In genomic region chr2:31164841-31165455, GRCm38 (mm10) we compare ENCODE assay signal across 8 mouse cellular contexts. TPM values are rescaled to one million over a fixed set of nuclear protein-coding genes. Genes with fewer than 3 reads are reported as not detected.
DNase-seq lines count a peak whose midpoint lies in the region; ATAC-seq and TF ChIP-seq lines count a peak whose summit lies in the region.

No protein-coding gene starts in this region.

- H3K27me3 ChIP-seq in heart, adult 2 months (ENCODE audit: control insufficient read depth, insufficient read depth, low read length): no peaks in the 10 kb centered on the region
- H3K27me3 ChIP-seq in kidney, embryonic 16.5 days (ENCODE audit: insufficient read depth, low read length): no peaks in the 10 kb centered on the region
- no peaks in the 10 kb centered on the region for H3K27me3 ChIP-seq in forebrain, embryonic 15.5 days

- no peak for TF ChIP-seq POLR2A in heart, adult 2 months (IDR thresholded peaks at IDR 0.05; ENCODE audit: insufficient read depth, low read depth, low read length)

- no peak overlapping the region for H3K4me3 ChIP-seq in layer of hippocampus, adult 2 months
- no peak overlapping the region for H3K4me3 ChIP-seq in heart, adult 2 months
- 0 out of 2 replicates have a peak overlapping the region, but pooled peaks have one; percentile 1 for H3K4me3 ChIP-seq in kidney, embryonic 16.5 days (ENCODE audit: low read length)
- H3K4me3 ChIP-seq in forebrain, embryonic 15.5 days: no peak overlapping the region

- peak; percentile 20 to 48 for DNase-seq in layer of hippocampus, adult 2 months (ENCODE audit: low spot score in 2 of 2)
- DNase-seq in layer of hippocampus, postnatal 14 days (ENCODE audit: low spot score in 2 of 2): no peak
- peak; percentile 67 for DNase-seq in MN1 (ENCODE audit: low spot score)
- peak; percentile 60 to 63 for DNase-seq in heart, adult 2 months
- DNase-seq in lung, postnatal 36 days: peak; percentile 48
- DNase-seq in urinary bladder, postnatal 36 days (ENCODE audit: low spot score in 2 of 2): no peak

- H3K79me2 ChIP-seq in heart, adult 2 months (replicated peaks; ENCODE audit: control insufficient read depth, insufficient read depth, low read length): peaks cover 2% of the 10 kb centered on the region; the same call in 1 of the 2 replicates

- H3K4me1 ChIP-seq in heart, adult 2 months (ENCODE audit: control insufficient read depth, insufficient read depth, low read length): peaks cover 20% of the 10 kb centered on the region
- H3K4me1 ChIP-seq in kidney, embryonic 16.5 days (ENCODE audit: insufficient read depth, low read length): peaks cover 34% of the 10 kb centered on the region
- peaks cover 4% of the 10 kb centered on the region; the same call in 1 of the 2 replicates for H3K4me1 ChIP-seq in forebrain, embryonic 15.5 days

- 0 out of 2 replicates have a peak, but pooled peaks have one; percentile 36 for TF ChIP-seq EP300 in heart, adult 2 months (IDR thresholded peaks at IDR 0.05; ENCODE audit: insufficient read depth, low read depth, low read length)

- 11% methylated on average over 5 of the region's 5 CpGs for WGBS in heart, adult 2 months
- 22% methylated on average over 5 of the region's 5 CpGs for WGBS in kidney, embryonic 16.5 days
- 55% methylated on average over 5 of the region's 5 CpGs for WGBS in forebrain, embryonic 15.5 days

- peak overlapping the region; percentile 9; the same call in 1 of the 2 replicates for H3K9ac ChIP-seq in heart, adult 2 months (ENCODE audit: low read depth, low read length)
- peak overlapping the region; percentile 32 for H3K9ac ChIP-seq in kidney, embryonic 16.5 days (replicated peaks; ENCODE audit: low read length)
- no peak overlapping the region for H3K9ac ChIP-seq in forebrain, embryonic 15.5 days (replicated peaks)

- H3K27ac ChIP-seq in layer of hippocampus, adult 2 months: peak overlapping the region; percentile 41; the same call in 1 of the 2 replicates
- peak overlapping the region; percentile 77 for H3K27ac ChIP-seq in heart, adult 2 months
- peak overlapping the region; percentile 93 for H3K27ac ChIP-seq in kidney, embryonic 16.5 days (ENCODE audit: low read length)
- H3K27ac ChIP-seq in forebrain, embryonic 15.5 days (replicated peaks): no peak overlapping the region

- H3K4me2 ChIP-seq in kidney, embryonic 16.5 days (replicated peaks; ENCODE audit: low read depth, low read length): 0 out of 2 replicates have a peak overlapping the region, but pooled peaks have one; percentile 7
- H3K4me2 ChIP-seq in forebrain, embryonic 15.5 days (replicated peaks): no peak overlapping the region

- peaks cover 7% of the 10 kb centered on the region; the same call in 1 of the 2 replicates for H3K36me3 ChIP-seq in heart, adult 2 months (ENCODE audit: control insufficient read depth, insufficient read depth, low read length)
- peaks cover 22% of the 10 kb centered on the region for H3K36me3 ChIP-seq in kidney, embryonic 16.5 days (ENCODE audit: insufficient read depth, low read length)
- H3K36me3 ChIP-seq in forebrain, embryonic 15.5 days: peaks cover 20% of the 10 kb centered on the region

- no peaks in the 10 kb centered on the region for H3K9me3 ChIP-seq in kidney, embryonic 16.5 days (ENCODE audit: low read length)
- no peaks in the 10 kb centered on the region for H3K9me3 ChIP-seq in forebrain, embryonic 15.5 days

- intact Hi-C loops in heart, adult 2 months (cut with DNase I): no loop called here

- peak; percentile 64 for ATAC-seq in kidney, embryonic 16.5 days (ENCODE audit: low FRiP score, low TSS enrichment)
- no peak for ATAC-seq in forebrain, embryonic 15.5 days (replicated peaks)

- TF ChIP-seq CTCF in layer of hippocampus, adult 2 months (conservative IDR thresholded peaks at IDR 0.05): no peak
- no peak for TF ChIP-seq CTCF in heart, adult 2 months (IDR thresholded peaks at IDR 0.05)

RNA-seq across cellular contexts. Expression of gene Gpr107, which starts 12.8 kb away (rescaled TPM):
- total RNA-seq in layer of hippocampus, adult 2 months (2021): 10 to 100 TPM; 50.5 to 53.1 TPM
- total RNA-seq in layer of hippocampus, postnatal 14 days (2021): 10 to 100 TPM; 48.6 to 52.8 TPM
- total RNA-seq in heart, adult 2 months (2021): 10 to 100 TPM; 29.0 to 30.9 TPM
- 16.0 and 32.3 TPM in 2 replicates for polyA plus RNA-seq in heart, adult 2 months (2012; rRNA removed)
- 38.3 and 41.6 TPM in 2 replicates for polyA plus RNA-seq in kidney, embryonic 16.5 days (2015; fragmentation: Nextera tagmentation; extraction: Ambion mirVana)
- 36.7 and 37.3 TPM in 2 replicates for polyA plus RNA-seq in forebrain, embryonic 15.5 days (2015; fragmentation: Nextera tagmentation; extraction: Ambion mirVana)

RNA-seq across cellular contexts. Expression of gene Fnbp1, which starts 23.1 kb away (rescaled TPM):
- 100 to 1,000 TPM; 113 to 120 TPM for total RNA-seq in layer of hippocampus, adult 2 months (2021)
- total RNA-seq in layer of hippocampus, postnatal 14 days (2021): 100 to 1,000 TPM in 1 of 2 experiments, 10 to 100 TPM in 1; 98.9 to 105 TPM
- total RNA-seq in heart, adult 2 months (2021): 10 to 100 TPM; 49.0 to 53.6 TPM
- 40.3 and 46.1 TPM in 2 replicates for polyA plus RNA-seq in heart, adult 2 months (2012; rRNA removed)
- polyA plus RNA-seq in kidney, embryonic 16.5 days (2015; fragmentation: Nextera tagmentation; extraction: Ambion mirVana): 19.4 and 24.3 TPM in 2 replicates
- 16.5 and 19.4 TPM in 2 replicates for polyA plus RNA-seq in forebrain, embryonic 15.5 days (2015; fragmentation: Nextera tagmentation; extraction: Ambion mirVana)

Comparison
In these comparisons a context has a peak if more than half of its experiments do, and no peak if none do; other contexts are left out.
1. DNase-seq: peak in layer of hippocampus, adult 2 months (2 of 2), MN1 (single experiment), heart, adult 2 months (2 of 2) and lung, postnatal 36 days (single experiment); none in layer of hippocampus, postnatal 14 days (0 of 2) and urinary bladder, postnatal 36 days (0 of 2).